Mouse (Mus musculus) midbrain, embryonic 14.5 days (tissue): ENCODE results near the gene Arid2. TPM values are rescaled to one million over a fixed set of nuclear protein-coding genes. Genes with fewer than 3 reads are reported as not detected.

Source experiments
- ATAC-seq: fragments of 200-750 bp; cut with Nextera tagmentation; 2 replicates; pipeline ENCODE4 v1.8.0; 2017; ENCODE audit warnings: moderate number of reproducible peaks, moderate library complexity; ENCODE audit not compliant: low FRiP score, low TSS enrichment
- DNase-seq: peaks from one replicate; pipeline ENCODE4 v3.0.0-alpha.2; 2015
- H3K27ac ChIP-seq: fragments of 300-500 bp; sonication (generic); replicated peaks from 2 replicates; pipeline ENCODE4 v1.5.1; 2014; ENCODE audit warnings: mild to moderate bottlenecking, low read depth, low read length, moderate library complexity
- H3K27me3 ChIP-seq: fragments of 300-500 bp; sonication (generic); 2 replicates; pipeline ENCODE4 v1.6.1; 2014; ENCODE audit warnings: low read length, control low read depth, mixed read lengths; ENCODE audit not compliant: control insufficient read depth, insufficient read depth
- H3K36me3 ChIP-seq: fragments of 300-500 bp; sonication (generic); 2 replicates; pipeline ENCODE4 v1.6.1; 2014; ENCODE audit warnings: low read length, control low read depth; ENCODE audit not compliant: control insufficient read depth, insufficient read depth
- H3K4me1 ChIP-seq: fragments of 300-500 bp; sonication (generic); 2 replicates; pipeline ENCODE4 v1.6.1; 2014; ENCODE audit warnings: mild to moderate bottlenecking, antibody characterized with exemption, low read length, control low read depth; ENCODE audit not compliant: control insufficient read depth, insufficient read depth
- H3K4me2 ChIP-seq: fragments of 300-500 bp; sonication (generic); 2 replicates; pipeline ENCODE4 v1.6.1; 2014; ENCODE audit warnings: mild to moderate bottlenecking, low read length, moderate library complexity
- H3K4me3 ChIP-seq: fragments of 300-500 bp; sonication (generic); replicated peaks from 2 replicates; pipeline ENCODE4 v1.5.1; 2014; ENCODE audit warnings: low read depth, low read length
- H3K9ac ChIP-seq: fragments of 300-500 bp; sonication (generic); replicated peaks from 2 replicates; pipeline ENCODE4 v1.6.1; 2014; ENCODE audit warnings: mild to moderate bottlenecking, low read length, moderate library complexity
- H3K9me3 ChIP-seq: fragments of 300-500 bp; sonication (generic); 2 replicates; pipeline ENCODE4 v1.6.1; 2016; ENCODE audit warnings: low read length, control low read depth, mixed read lengths; ENCODE audit not compliant: control insufficient read depth
- WGBS: fragments of 180-500 bp; shearing (Covaris S2); extraction: QIAGEN DNeasy Blood & Tissue Kit; methylation state at CpG from one replicate; pipeline ENCODE4 v1.1.7; 2014; 5-methylcytosine and 5-hydroxymethylcytosine counted together
- polyA plus RNA-seq: library from polyadenylated mRNA; unstranded; fragments of >200 nt; fragmentation: Nextera tagmentation; extraction: Ambion mirVana; gene quantifications from 2 replicates; pipeline ENCODE4 v1.2.1, GENCODE M21; 2014

Gene Arid2
- polyA plus RNA-seq, 1 experiment from 2014 or later, result 32.4 TPM

DNA sequence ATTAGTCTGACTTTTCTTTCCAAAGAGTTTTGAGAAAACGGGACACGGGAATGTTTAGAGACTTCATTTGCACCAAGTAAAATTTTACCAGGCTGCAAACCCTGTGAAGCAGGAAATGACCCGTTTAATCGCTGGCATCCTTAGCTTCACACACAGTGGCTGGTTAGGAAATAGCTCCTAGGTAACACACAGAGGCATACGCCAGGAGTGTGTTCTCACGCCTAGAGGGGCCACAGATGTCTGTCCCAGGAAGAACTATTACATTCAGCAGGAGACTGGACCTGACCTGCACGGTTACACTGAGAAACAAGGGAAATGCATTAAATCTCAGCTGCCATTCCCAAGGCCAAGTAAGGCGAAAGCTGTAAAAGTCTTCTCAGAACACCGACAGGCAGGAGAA is 18.7 kb upstream of the Arid2 start:
- H3K27ac ChIP-seq, result no peak overlapping the region
- no peak overlapping the region for H3K4me2 ChIP-seq
- 96% methylated on average over 9 of the region's 9 CpGs for WGBS
- no peaks in the 10 kb centered on the region for H3K27me3 ChIP-seq
- H3K4me1 ChIP-seq, result no peaks in the 10 kb centered on the region
- peaks cover 9% of the 10 kb centered on the region for H3K9me3 ChIP-seq
- H3K36me3 ChIP-seq, result peaks cover 22% of the 10 kb centered on the region
- no peak overlapping the region for H3K4me3 ChIP-seq
- DNase-seq (no peak), ATAC-seq (no peak)
- no peak overlapping the region for H3K9ac ChIP-seq

DNA sequence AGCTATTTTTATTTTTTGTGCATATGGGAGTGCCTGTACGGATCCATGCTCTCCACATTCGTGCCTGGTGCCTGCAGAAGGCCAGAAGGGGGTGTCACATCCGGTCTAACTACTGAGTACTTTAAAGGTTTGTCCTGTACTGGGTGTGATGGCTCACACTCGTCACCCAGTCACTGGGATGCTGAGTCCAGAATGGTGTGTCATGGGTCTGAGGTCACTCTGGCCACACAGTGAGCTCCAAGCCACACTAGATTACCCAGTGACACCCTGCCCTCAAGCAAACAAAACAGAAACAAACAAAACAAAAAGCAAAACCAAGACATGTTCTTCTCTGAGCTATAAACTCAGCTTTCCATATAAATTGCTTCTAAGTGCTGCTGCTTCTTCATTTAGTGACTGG is 17.9 kb upstream of the Arid2 start:
- peaks cover 9% of the 10 kb centered on the region for H3K9me3 ChIP-seq
- no peak overlapping the region for H3K4me2 ChIP-seq
- no peak overlapping the region for H3K4me3 ChIP-seq
- DNase-seq, result no peak
- H3K4me1 ChIP-seq, result no peaks in the 10 kb centered on the region
- ATAC-seq, result no peak
- H3K27ac ChIP-seq, result no peak overlapping the region
- H3K9ac ChIP-seq, result no peak overlapping the region
- H3K36me3 ChIP-seq, result peaks cover 22% of the 10 kb centered on the region
- 94% methylated on average over 4 of the region's 4 CpGs for WGBS
- no peaks in the 10 kb centered on the region for H3K27me3 ChIP-seq

DNA sequence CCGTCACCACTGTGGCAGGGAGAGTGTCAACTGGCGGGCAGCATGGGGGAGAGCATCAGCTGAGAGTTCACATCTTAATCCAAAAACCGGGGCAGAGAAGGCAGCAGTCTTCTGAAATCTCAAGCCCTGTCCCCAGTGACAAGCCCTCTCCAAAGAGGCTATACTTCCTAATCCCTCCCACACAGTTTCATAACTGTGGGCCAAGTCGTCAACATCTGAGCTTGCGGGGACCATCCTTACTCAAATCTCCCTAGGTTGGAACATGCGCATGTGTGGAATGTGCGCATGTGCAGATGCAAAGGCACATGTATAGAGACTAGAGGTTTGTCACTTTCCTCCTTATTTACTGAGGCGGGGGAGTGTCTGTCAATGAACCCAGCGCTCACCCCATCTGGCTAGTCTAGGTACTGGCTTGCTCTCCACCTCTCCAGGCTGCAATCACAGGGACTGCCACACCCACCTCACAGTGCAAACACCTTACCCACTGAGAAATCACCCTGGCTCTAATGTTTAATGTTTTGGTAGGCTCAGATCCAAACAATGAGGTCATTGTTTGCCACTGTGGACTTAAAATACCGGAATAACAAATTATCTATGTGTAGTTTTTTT is 16.9 kb upstream of the Arid2 start:
- 90% methylated on average over 10 of the region's 10 CpGs for WGBS
- Histone ChIP-seq H3K4me1 (no peaks in the 10 kb centered on the region), H3K27ac (no peak overlapping the region), H3K4me2 (no peak overlapping the region), H3K4me3 (no peak overlapping the region), H3K9me3 (peaks cover 9% of the 10 kb centered on the region; the same call in 1 of the 2 replicates), H3K27me3 (no peaks in the 10 kb centered on the region), H3K9ac (no peak overlapping the region), H3K36me3 (peaks cover 22% of the 10 kb centered on the region)
- ATAC-seq, result no peak
- no peak for DNase-seq

DNA sequence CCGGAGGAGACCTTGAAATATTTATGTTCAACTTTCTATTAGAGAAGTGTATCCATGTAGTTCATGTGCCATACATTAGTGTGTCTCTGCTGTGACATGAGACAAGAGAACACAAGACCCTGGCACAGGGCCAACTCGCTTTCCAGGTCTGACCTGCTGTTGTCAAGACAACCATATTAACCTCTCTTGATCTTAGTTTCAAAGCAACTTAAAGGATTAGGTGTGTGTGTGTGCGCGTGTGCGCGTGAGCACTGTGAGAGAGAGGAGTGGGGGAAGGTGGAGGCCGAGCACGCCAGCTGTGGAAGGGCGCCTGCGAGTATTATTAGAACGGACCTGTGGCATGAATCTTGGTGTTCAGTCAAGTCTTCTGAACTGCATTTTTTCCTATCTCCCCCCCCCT is 15.0 kb upstream of the Arid2 start:
- DNase-seq (peak; percentile 39), ATAC-seq (no peak)
- no peak overlapping the region for H3K4me2 ChIP-seq

DNA sequence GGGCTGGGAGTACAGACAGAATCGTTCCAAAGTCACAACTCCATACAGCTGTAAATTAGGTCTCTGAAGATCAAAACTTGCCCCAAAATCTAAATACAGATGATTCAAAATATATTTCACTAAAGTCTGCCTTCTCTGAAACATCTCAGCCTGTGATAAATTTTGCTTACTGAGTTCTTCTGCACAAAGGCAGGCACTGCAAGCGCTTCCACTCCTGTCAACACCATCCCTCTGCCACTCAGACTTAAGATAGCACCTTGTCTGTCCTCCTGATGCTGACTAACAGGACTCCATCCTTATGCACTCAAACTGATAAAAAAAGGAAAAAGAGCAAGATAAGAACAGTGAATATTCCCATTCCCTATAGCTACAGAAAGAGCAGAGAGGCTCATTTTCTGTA is 13.0 kb upstream of the Arid2 start:
- ATAC-seq, result no peak
- 91% methylated on average over 2 of the region's 2 CpGs for WGBS
- H3K9me3 ChIP-seq, result no peaks in the 10 kb centered on the region
- peaks cover 16% of the 10 kb centered on the region for H3K36me3 ChIP-seq
- no peak for DNase-seq
- H3K27ac ChIP-seq, result no peak overlapping the region
- no peak overlapping the region for H3K4me2 ChIP-seq
- H3K27me3 ChIP-seq, result no peaks in the 10 kb centered on the region
- H3K4me1 ChIP-seq, result no peaks in the 10 kb centered on the region
- H3K4me3 ChIP-seq, result no peak overlapping the region
- no peak overlapping the region for H3K9ac ChIP-seq

More for the DNA sequence above, 15.0 kb upstream of the Arid2 start:
- Histone ChIP-seq H3K9me3 (0 out of 2 replicates have a peak, but pooled peaks cover 3% of the 10 kb centered on the region), H3K36me3 (peaks cover 13% of the 10 kb centered on the region), H3K27ac (no peak overlapping the region), H3K4me3 (no peak overlapping the region), H3K4me1 (no peaks in the 10 kb centered on the region), H3K27me3 (no peaks in the 10 kb centered on the region), H3K9ac (no peak overlapping the region)
- WGBS, result 85% methylated on average over 11 of the region's 11 CpGs

DNA sequence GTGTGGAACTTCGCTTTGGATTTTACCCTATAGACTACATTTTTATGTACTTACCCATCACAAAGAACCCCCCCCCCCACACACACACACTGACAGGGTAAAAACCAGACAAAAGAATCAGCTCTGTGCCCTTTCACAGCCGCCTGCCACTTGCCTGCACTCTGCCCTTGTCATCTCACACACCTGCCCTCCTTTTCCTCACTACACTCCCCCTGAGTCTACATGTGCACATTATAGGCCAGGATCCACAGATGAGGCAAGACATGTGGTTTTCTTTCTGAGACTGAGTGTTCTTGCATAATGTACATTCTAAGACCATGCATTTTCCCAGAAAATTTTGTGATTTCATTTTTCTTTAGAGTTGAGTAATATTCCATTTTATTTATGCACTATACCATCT is 12.1 kb upstream of the Arid2 start:
- no peak overlapping the region for H3K4me2 ChIP-seq
- no peaks in the 10 kb centered on the region for H3K4me1 ChIP-seq
- H3K27me3 ChIP-seq, result no peaks in the 10 kb centered on the region
- no peak overlapping the region for H3K9ac ChIP-seq
- 66% methylated on average over 2 of the region's 2 CpGs for WGBS
- ATAC-seq, result no peak
- H3K27ac ChIP-seq, result no peak overlapping the region
- DNase-seq, result no peak
- H3K9me3 ChIP-seq, result peaks cover 2% of the 10 kb centered on the region; the same call in 1 of the 2 replicates
- H3K36me3 ChIP-seq, result peaks cover 17% of the 10 kb centered on the region
- H3K4me3 ChIP-seq, result no peak overlapping the region

DNA sequence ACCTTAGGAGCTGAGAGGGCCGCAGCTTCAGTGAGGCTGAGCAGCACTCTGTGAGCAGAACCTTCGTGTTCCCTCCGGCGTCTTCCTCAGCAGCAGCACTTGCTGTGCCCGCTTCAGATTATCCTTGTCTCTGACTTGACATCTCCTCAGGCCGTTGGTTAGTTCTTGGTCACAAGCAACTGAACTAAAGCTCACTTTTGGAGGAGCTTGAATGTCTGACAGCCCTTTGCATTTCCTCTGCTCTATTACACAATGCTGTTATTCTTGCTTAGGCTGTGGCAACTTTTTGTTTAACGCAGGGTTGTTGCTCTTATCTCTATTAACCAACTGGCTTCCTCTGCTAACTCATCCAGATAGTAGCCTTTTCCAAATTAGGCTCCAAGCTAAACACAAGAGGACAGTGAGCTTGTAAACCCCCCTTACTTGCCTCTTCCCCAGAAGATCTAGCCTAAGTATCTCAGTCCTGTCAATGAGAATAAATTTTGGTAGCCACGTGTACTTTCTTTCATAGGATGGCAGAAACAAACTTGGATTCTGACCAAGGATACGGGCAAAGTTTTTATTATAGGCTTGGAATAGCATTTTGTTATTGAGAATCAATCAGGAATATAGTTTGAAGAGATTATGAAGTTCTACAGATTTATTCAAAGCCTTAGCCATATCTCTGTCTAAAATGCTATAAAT is 11.4 kb upstream of the Arid2 start:
- WGBS, result 86% methylated on average over 9 of the region's 9 CpGs
- H3K4me1 ChIP-seq, result peaks cover under 1% of the 10 kb centered on the region; the same call in 1 of the 2 replicates
- H3K9ac ChIP-seq, result no peak overlapping the region
- H3K27me3 ChIP-seq, result no peaks in the 10 kb centered on the region
- DNase-seq, result no peak
- peaks cover 3% of the 10 kb centered on the region; the same call in 1 of the 2 replicates for H3K9me3 ChIP-seq
- no peak overlapping the region for H3K4me2 ChIP-seq
- H3K36me3 ChIP-seq, result peaks cover 20% of the 10 kb centered on the region
- no peak overlapping the region for H3K27ac ChIP-seq
- no peak overlapping the region for H3K4me3 ChIP-seq
- ATAC-seq, result no peak

DNA sequence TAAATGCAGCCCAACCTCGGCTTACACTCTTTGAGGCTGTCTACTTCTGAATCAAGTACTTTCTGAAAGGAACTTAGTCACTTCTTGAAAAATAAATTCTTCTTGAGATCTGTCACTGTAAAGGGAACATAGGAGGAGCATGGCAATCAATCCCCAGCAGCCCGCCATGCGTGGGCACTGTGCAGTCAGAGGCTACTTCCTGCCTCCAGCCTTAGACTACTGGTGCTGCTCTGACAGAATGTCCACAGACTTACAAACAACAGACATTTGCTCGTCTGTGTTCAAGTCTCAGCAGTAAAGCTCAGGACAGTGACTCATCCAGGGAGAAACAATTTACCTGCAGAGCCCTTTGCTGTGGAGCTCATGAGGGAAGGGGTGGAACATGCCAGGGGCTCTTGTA is 10.3 kb upstream of the Arid2 start:
- Histone ChIP-seq H3K36me3 (peaks cover 20% of the 10 kb centered on the region), H3K9ac (no peak overlapping the region), H3K4me1 (peaks cover 10% of the 10 kb centered on the region), H3K27ac (no peak overlapping the region), H3K27me3 (no peaks in the 10 kb centered on the region), H3K4me2 (no peak overlapping the region), H3K9me3 (peaks cover 3% of the 10 kb centered on the region; the same call in 1 of the 2 replicates), H3K4me3 (no peak overlapping the region)
- no peak for DNase-seq
- no peak for ATAC-seq
- WGBS, result 92% methylated on average over 4 of the region's 4 CpGs

DNA sequence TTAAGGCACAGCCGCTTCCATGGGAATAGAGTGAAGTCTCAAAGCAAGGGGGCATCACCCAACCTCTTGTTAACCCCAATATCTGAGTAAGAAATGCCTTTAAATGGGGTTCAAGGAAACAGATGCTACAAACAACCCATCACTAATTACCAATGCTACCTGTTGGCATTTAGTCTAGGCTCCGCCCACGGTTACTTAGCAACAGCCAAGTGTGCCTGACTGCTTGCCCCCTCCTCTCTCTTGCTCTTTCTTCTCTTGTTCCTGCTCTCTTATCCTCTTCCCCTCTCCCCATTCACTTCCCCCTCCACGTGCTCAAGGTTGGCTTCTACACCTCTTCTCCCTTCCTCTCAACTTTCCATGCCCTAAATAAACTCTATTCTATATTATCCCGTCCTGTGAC is 6.1 kb upstream of the Arid2 start:
- peaks cover 24% of the 10 kb centered on the region for H3K4me1 ChIP-seq
- ATAC-seq (no peak), DNase-seq (no peak)
- 87% methylated on average over 5 of the region's 5 CpGs for WGBS
- H3K27ac ChIP-seq, result no peak overlapping the region
- no peaks in the 10 kb centered on the region for H3K27me3 ChIP-seq
- no peak overlapping the region for H3K9ac ChIP-seq
- H3K36me3 ChIP-seq, result peaks cover 20% of the 10 kb centered on the region
- peaks cover 3% of the 10 kb centered on the region; the same call in 1 of the 2 replicates for H3K9me3 ChIP-seq
- H3K4me3 ChIP-seq, result peak overlapping the region; percentile 76; the same call in 1 of the 2 replicates
- H3K4me2 ChIP-seq, result peak overlapping the region; percentile 92
